Mouse (Mus musculus): ENCODE results near the gene Abca1. TPM values are rescaled to one million over a fixed set of nuclear protein-coding genes. Genes with fewer than 3 reads are reported as not detected.
A peak's percentile ranks its signal among the peaks of the same experiment; 100 is the strongest.

Abca1 gene
- polyA plus RNA-seq, 1 experiment from 2014 or later, result 4.1 TPM

DNA sequence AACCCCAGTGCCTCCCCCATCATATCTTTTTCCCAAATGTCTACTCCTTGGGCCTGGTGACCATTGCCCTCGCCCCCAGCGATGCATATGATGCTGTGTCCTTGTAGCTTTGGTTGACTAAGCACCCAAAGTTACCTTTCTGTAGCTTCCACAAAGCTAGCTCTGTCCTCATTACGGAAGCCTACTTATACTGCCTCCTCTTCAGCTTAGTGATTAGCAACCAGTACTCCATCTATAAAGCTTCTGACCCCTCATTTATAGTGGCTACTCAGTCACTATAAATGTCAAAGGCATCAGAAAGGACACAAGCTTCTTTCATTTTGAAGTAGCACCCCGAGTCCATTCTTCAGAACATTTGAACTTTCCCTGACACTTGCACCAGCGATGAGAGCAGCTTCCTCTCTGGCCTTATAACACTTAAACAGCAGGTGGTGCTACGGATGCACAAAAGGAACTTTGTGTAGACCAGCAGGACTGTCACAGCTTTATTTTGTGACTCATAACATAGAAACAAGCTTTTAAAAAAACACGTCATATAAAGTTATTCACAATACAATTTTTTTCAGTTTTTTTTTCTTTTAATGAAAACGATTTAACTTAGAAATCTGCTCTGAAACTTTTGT, 129.3 kb downstream of the Abca1 start:
- no peak for ATAC-seq (replicated peaks; ENCODE audit: extremely low read depth, insufficient read depth, low FRiP score)
- no peaks in the 10 kb centered on the region for H3K4me1 ChIP-seq (ENCODE audit: control insufficient read depth, insufficient read depth, low read length)
- no peak overlapping the region for H3K27ac ChIP-seq (ENCODE audit: low read length)
- no peak overlapping the region for H3K9ac ChIP-seq (ENCODE audit: low read length)
- H3K4me3 ChIP-seq (ENCODE audit: low read length), result no peak overlapping the region
- WGBS, result 57% methylated on average over 8 of the region's 8 CpGs
- no peak overlapping the region for H3K4me2 ChIP-seq (ENCODE audit: low read depth, low read length)
- no peaks in the 10 kb centered on the region for H3K27me3 ChIP-seq (ENCODE audit: control insufficient read depth, insufficient read depth, low read length)
- peaks cover 14% of the 10 kb centered on the region for H3K36me3 ChIP-seq (ENCODE audit: control insufficient read depth, insufficient read depth)
- H3K9me3 ChIP-seq (replicated peaks; ENCODE audit: control insufficient read depth, low read length), result 0 out of 2 replicates have a peak, but pooled peaks cover 3% of the 10 kb centered on the region

DNA sequence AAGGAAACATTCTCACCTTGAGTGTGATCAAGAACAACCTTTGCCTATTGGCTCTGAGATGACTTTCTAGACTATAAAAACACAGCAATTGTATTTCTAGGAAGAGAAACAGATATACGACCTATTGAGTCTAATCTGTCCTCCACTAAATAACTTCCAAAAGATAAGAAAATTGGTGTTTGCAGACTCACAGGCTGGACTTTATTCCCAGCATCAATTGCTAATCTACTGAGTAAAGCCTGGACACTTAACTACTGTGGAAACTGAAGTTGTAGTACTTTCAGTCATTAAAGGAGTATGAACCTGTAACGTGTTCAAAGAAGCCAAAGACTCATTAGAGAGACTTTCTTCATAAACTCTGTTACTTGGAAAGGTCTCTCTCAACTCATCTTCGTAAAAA, 131.9 kb downstream of the Abca1 start:
- peaks cover 9% of the 10 kb centered on the region; the same call in 1 of the 2 replicates for H3K36me3 ChIP-seq (ENCODE audit: control insufficient read depth, insufficient read depth)
- H3K9me3 ChIP-seq (replicated peaks; ENCODE audit: control insufficient read depth, low read length), result 0 out of 2 replicates have a peak, but pooled peaks cover 3% of the 10 kb centered on the region
- no peaks in the 10 kb centered on the region for H3K4me1 ChIP-seq (ENCODE audit: control insufficient read depth, insufficient read depth, low read length)
- no peak overlapping the region for H3K4me3 ChIP-seq (ENCODE audit: low read length)
- no peak overlapping the region for H3K27ac ChIP-seq (ENCODE audit: low read length)
- H3K9ac ChIP-seq (ENCODE audit: low read length), result no peak overlapping the region
- 71% methylated on average over 3 of the region's 3 CpGs for WGBS
- no peak for ATAC-seq (replicated peaks; ENCODE audit: extremely low read depth, insufficient read depth, low FRiP score)
- H3K4me2 ChIP-seq (ENCODE audit: low read depth, low read length), result no peak overlapping the region
- no peaks in the 10 kb centered on the region for H3K27me3 ChIP-seq (ENCODE audit: control insufficient read depth, insufficient read depth, low read length)

GRCm38 (mm10) chr4:53024397-53024796, 135.3 kb downstream of the Abca1 start:
- no peaks in the 10 kb centered on the region for H3K4me1 ChIP-seq (ENCODE audit: control insufficient read depth, insufficient read depth, low read length)
- H3K4me3 ChIP-seq (ENCODE audit: low read length), result no peak overlapping the region
- H3K4me2 ChIP-seq (ENCODE audit: low read depth, low read length), result no peak overlapping the region
- H3K27ac ChIP-seq (ENCODE audit: low read length), result no peak overlapping the region
- WGBS, result 87% methylated on average over 4 of the region's 4 CpGs
- ATAC-seq (replicated peaks; ENCODE audit: extremely low read depth, insufficient read depth, low FRiP score), result no peak
- H3K9me3 ChIP-seq (replicated peaks; ENCODE audit: control insufficient read depth, low read length), result 0 out of 2 replicates have a peak, but pooled peaks cover 3% of the 10 kb centered on the region
- no peaks in the 10 kb centered on the region for H3K27me3 ChIP-seq (ENCODE audit: control insufficient read depth, insufficient read depth, low read length)
- peaks cover 29% of the 10 kb centered on the region for H3K36me3 ChIP-seq (ENCODE audit: control insufficient read depth, insufficient read depth)
- H3K9ac ChIP-seq (ENCODE audit: low read length), result no peak overlapping the region

- 0 out of 2 replicates have a peak overlapping the region, but pooled peaks have one; percentile 10 for H3K4me2 ChIP-seq (ENCODE audit: low read depth, low read length)
Observed at GRCm38 (mm10) chr4:53023189-53023925, 136.3 kb downstream of the Abca1 start.

DNA sequence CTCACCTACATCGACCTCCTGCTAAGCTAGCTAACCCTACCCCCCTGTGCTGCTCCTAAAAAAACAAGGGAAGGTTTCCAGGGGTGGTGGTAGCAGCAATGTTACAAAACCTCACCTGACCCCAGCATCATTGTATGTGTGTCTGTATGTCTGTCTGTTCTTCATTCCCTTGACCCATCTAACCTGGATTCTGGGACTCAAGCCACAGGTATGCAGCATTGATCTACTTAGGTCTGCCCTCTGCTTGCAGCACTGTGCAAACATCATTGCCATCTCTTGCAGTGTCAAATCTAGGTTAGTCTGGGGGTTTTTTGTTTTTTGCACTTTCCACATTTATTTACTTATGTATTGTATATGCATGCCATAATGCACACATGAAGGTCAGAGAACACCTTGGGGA, 141.3 kb downstream of the Abca1 start:
- Histone ChIP-seq H3K9me3 (replicated peaks; ENCODE audit: control insufficient read depth, low read length) (peaks cover 10% of the 10 kb centered on the region), H3K27ac (ENCODE audit: low read length) (no peak overlapping the region), H3K9ac (ENCODE audit: low read length) (no peak overlapping the region), H3K36me3 (ENCODE audit: control insufficient read depth, insufficient read depth) (peaks cover 57% of the 10 kb centered on the region), H3K4me1 (ENCODE audit: control insufficient read depth, insufficient read depth, low read length) (no peaks in the 10 kb centered on the region), H3K4me3 (ENCODE audit: low read length) (no peak overlapping the region), H3K27me3 (ENCODE audit: control insufficient read depth, insufficient read depth, low read length) (no peaks in the 10 kb centered on the region), H3K4me2 (ENCODE audit: low read depth, low read length) (no peak overlapping the region)
- ATAC-seq (replicated peaks; ENCODE audit: extremely low read depth, insufficient read depth, low FRiP score), result no peak
- WGBS, result 81% methylated on average over 1 of the region's 1 CpGs

More at GRCm38 (mm10) chr4:53023189-53023925, 136.3 kb downstream of the Abca1 start:
- Histone ChIP-seq H3K27ac (ENCODE audit: low read length) (no peak overlapping the region), H3K36me3 (ENCODE audit: control insufficient read depth, insufficient read depth) (peaks cover 34% of the 10 kb centered on the region), H3K4me1 (ENCODE audit: control insufficient read depth, insufficient read depth, low read length) (no peaks in the 10 kb centered on the region), H3K9me3 (replicated peaks; ENCODE audit: control insufficient read depth, low read length) (0 out of 2 replicates have a peak, but pooled peaks cover 3% of the 10 kb centered on the region), H3K9ac (ENCODE audit: low read length) (no peak overlapping the region), H3K27me3 (ENCODE audit: control insufficient read depth, insufficient read depth, low read length) (no peaks in the 10 kb centered on the region), H3K4me3 (ENCODE audit: low read length) (no peak overlapping the region)
- 69% methylated on average over 14 of the region's 14 CpGs for WGBS
- ATAC-seq (replicated peaks; ENCODE audit: extremely low read depth, insufficient read depth, low FRiP score), result no peak

DNA sequence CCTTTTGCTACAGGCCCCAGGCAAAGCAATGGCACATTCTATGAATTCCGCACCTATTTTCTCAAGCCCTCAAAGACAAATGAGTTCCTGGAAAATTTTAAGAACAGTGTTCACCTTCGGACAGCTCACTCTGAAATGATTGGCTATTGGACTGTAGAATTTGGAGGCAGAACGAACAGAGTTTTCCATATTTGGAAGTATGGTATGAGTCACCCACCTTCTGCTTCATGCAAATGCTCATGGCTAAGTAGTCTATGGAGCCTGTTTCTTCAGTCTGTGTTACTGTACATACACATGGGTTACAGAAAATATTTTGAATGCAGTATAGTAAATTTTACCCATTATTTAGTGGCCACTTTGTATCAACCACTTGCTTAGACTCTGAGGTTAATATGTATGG, 144.7 kb downstream of the Abca1 start:
- 90% methylated on average over 3 of the region's 3 CpGs for WGBS

DNA sequence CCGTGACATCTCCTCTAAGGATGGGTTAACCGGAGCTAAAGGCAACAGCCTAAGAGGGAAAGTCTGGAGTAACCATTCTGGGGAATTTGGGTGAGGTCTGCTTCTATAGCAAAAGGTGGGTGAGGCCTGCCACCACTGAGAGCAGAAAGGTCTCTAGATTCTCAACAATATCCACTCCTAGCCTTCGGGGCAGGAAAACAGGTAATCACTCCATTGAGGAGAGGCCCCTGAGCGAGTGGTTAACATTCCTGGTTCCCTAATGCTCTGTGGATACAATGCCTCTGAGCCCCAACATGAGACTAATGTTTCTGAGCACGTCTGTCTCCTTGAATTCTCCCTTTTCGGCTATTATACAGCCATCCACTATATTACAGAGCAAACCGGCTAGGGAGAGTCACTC, 145.3 kb downstream of the Abca1 start:
- Histone ChIP-seq H3K36me3 (ENCODE audit: control insufficient read depth, insufficient read depth) (peaks cover 32% of the 10 kb centered on the region), H3K4me3 (ENCODE audit: low read length) (no peak overlapping the region), H3K9me3 (replicated peaks; ENCODE audit: control insufficient read depth, low read length) (peaks cover 10% of the 10 kb centered on the region), H3K27ac (ENCODE audit: low read length) (no peak overlapping the region), H3K4me2 (ENCODE audit: low read depth, low read length) (no peak overlapping the region), H3K9ac (ENCODE audit: low read length) (no peak overlapping the region), H3K4me1 (ENCODE audit: control insufficient read depth, insufficient read depth, low read length) (peaks cover 6% of the 10 kb centered on the region; the same call in 1 of the 2 replicates), H3K27me3 (ENCODE audit: control insufficient read depth, insufficient read depth, low read length) (no peaks in the 10 kb centered on the region)
- no peak for ATAC-seq (replicated peaks; ENCODE audit: extremely low read depth, insufficient read depth, low FRiP score)
- 89% methylated on average over 7 of the region's 7 CpGs for WGBS

More for the DNA sequence above, 144.7 kb downstream of the Abca1 start:
- peaks cover 37% of the 10 kb centered on the region for H3K36me3 ChIP-seq (ENCODE audit: control insufficient read depth, insufficient read depth)
- ATAC-seq (replicated peaks; ENCODE audit: extremely low read depth, insufficient read depth, low FRiP score), result no peak
- no peaks in the 10 kb centered on the region for H3K27me3 ChIP-seq (ENCODE audit: control insufficient read depth, insufficient read depth, low read length)
- peaks cover 10% of the 10 kb centered on the region for H3K9me3 ChIP-seq (replicated peaks; ENCODE audit: control insufficient read depth, low read length)
- H3K27ac ChIP-seq (ENCODE audit: low read length), result no peak overlapping the region
- no peak overlapping the region for H3K9ac ChIP-seq (ENCODE audit: low read length)
- H3K4me3 ChIP-seq (ENCODE audit: low read length), result no peak overlapping the region
- peaks cover 6% of the 10 kb centered on the region; the same call in 1 of the 2 replicates for H3K4me1 ChIP-seq (ENCODE audit: control insufficient read depth, insufficient read depth, low read length)
- H3K4me2 ChIP-seq (ENCODE audit: low read depth, low read length), result no peak overlapping the region

GRCm38 (mm10) chr4:53011732-53012361, 147.8 kb downstream of the Abca1 start, which contains the start of gene Nipsnap3b:
Gene Nipsnap3b (plus strand): TSS chr4:53011880.
- Histone ChIP-seq H3K9me3 (replicated peaks; ENCODE audit: control insufficient read depth, low read length) (peaks cover 2% of the 10 kb centered on the region), H3K36me3 (ENCODE audit: control insufficient read depth, insufficient read depth) (peaks cover 16% of the 10 kb centered on the region), H3K27ac (ENCODE audit: low read length) (peak within 1 kb of the TSS; percentile 79), H3K4me3 (ENCODE audit: low read length) (peak within 1 kb of the TSS; percentile 75), H3K4me2 (ENCODE audit: low read depth, low read length) (peak within 1 kb of the TSS; percentile 79), H3K27me3 (ENCODE audit: control insufficient read depth, insufficient read depth, low read length) (no peaks in the 10 kb centered on the region), H3K4me1 (ENCODE audit: control insufficient read depth, insufficient read depth, low read length) (peaks cover 6% of the 10 kb centered on the region; the same call in 1 of the 2 replicates), H3K9ac (ENCODE audit: low read length) (peak within 1 kb of the TSS; percentile 81)
- under 1% methylated on average over 63 of the region's 63 CpGs for WGBS
- ATAC-seq (replicated peaks; ENCODE audit: extremely low read depth, insufficient read depth, low FRiP score), result peak; percentile 97
